Mouse (Mus musculus) forebrain, embryonic 14.5 days (tissue): ENCODE results near the gene Arhgap20. TPM values are rescaled to one million over a fixed set of nuclear protein-coding genes. Genes with fewer than 3 reads are reported as not detected.

Source experiments
- ATAC-seq: fragments of 200-750 bp; cut with Nextera tagmentation; 2 replicates; pipeline ENCODE4 v1.8.0; 2017; ENCODE audit warnings: mild to moderate bottlenecking, moderate library complexity
- DNase-seq: peaks from one replicate; pipeline ENCODE4 v3.0.0-alpha.2; 2015; ENCODE audit warnings: low spot score
- H3K27ac ChIP-seq: fragments of 300-500 bp; sonication (generic); 2 replicates; pipeline ENCODE4 v1.5.1; 2014; ENCODE audit warnings: low read depth, mild to moderate bottlenecking, control low read depth, low read length, moderate library complexity
- H3K27me3 ChIP-seq: fragments of 300-500 bp; sonication (generic); replicated peaks from 2 replicates; pipeline ENCODE4 v1.6.1; 2014; ENCODE audit warnings: low read length, control low read depth, mixed read lengths; ENCODE audit not compliant: control insufficient read depth, insufficient read depth
- H3K36me3 ChIP-seq: fragments of 300-500 bp; sonication (generic); 2 replicates; pipeline ENCODE4 v1.6.1; 2014; ENCODE audit warnings: low read length, control low read depth; ENCODE audit not compliant: control insufficient read depth, insufficient read depth
- H3K4me1 ChIP-seq: fragments of 300-500 bp; sonication (generic); 2 replicates; pipeline ENCODE4 v1.6.1; 2014; ENCODE audit warnings: antibody characterized with exemption, low read length, control low read depth; ENCODE audit not compliant: control insufficient read depth, insufficient read depth
- H3K4me2 ChIP-seq: fragments of 300-500 bp; sonication (generic); 2 replicates; pipeline ENCODE4 v1.6.1; 2014; ENCODE audit warnings: mild to moderate bottlenecking, control low read depth, low read length
- H3K4me3 ChIP-seq: fragments of 300-500 bp; sonication (generic); 2 replicates; pipeline ENCODE4 v1.5.1; 2014; ENCODE audit warnings: low read depth, low read length, control low read depth
- H3K9ac ChIP-seq: fragments of 300-500 bp; sonication (generic); 2 replicates; pipeline ENCODE4 v1.6.1; 2014; ENCODE audit warnings: mild to moderate bottlenecking, low read length, control low read depth, moderate library complexity
- H3K9me3 ChIP-seq: fragments of 300-500 bp; sonication (generic); replicated peaks from 2 replicates; pipeline ENCODE4 v1.6.1; 2016; ENCODE audit warnings: low read length, control low read depth, mixed read lengths; ENCODE audit not compliant: control insufficient read depth
- WGBS: fragments of 180-500 bp; shearing (Covaris S2); extraction: QIAGEN DNeasy Blood & Tissue Kit; methylation state at CpG from one replicate; pipeline ENCODE4 v1.1.7; 2014; 5-methylcytosine and 5-hydroxymethylcytosine counted together
- polyA plus RNA-seq: library from polyadenylated mRNA; unstranded; fragments of >200 nt; fragmentation: Nextera tagmentation; extraction: Ambion mirVana; gene quantifications from 2 replicates; pipeline ENCODE4 v1.2.1, GENCODE M21; 2014

Arhgap20 gene
- polyA plus RNA-seq, result 6.6 and 12.2 TPM in 2 replicates

DNA sequence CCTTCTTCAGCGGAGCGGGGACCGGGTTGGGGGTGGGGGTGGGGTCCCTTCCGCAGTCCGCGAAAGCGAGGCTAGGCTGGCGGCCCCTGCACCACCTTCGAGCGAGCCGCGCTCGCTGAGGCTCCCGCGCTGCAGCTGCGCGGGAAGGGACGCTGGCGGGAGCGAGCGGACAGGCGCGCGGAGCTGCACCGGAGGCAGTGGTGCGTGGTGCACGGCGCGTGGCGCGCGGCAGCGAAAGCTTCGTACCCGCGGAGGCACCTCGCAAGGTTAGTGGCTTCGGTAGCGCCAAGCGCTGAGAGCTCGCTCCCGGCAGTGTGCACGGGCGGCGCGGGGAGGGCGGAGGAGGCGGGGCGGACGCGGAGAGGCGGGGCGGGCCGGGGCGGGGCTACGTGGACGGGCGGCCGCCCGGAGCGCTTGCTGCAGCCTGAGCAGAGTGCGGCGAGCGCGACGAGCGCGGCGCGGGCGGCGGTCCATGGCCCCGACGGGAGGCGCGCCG, at the start of gene Arhgap20:
TSS of gene Arhgap20 (plus strand) at position 417 of the 496 bp plus-strand sequence.
- Histone ChIP-seq H3K36me3 (no peaks in the 10 kb centered on the region), H3K9ac (peak within 1 kb of the TSS; percentile 71), H3K9me3 (no peaks in the 10 kb centered on the region), H3K4me3 (peak within 1 kb of the TSS; percentile 65), H3K4me1 (peaks cover 6% of the 10 kb centered on the region; the same call in 1 of the 2 replicates), H3K27ac (peak within 1 kb of the TSS; percentile 77), H3K27me3 (0 out of 2 replicates have a peak, but pooled peaks cover 5% of the 10 kb centered on the region), H3K4me2 (peak within 1 kb of the TSS; percentile 82)
- DNase-seq (peak; percentile 91), ATAC-seq (peak; percentile 96)
- whole genome bisulfite sequencing, result 0% methylated on average over 49 of the region's 77 CpGs

DNA sequence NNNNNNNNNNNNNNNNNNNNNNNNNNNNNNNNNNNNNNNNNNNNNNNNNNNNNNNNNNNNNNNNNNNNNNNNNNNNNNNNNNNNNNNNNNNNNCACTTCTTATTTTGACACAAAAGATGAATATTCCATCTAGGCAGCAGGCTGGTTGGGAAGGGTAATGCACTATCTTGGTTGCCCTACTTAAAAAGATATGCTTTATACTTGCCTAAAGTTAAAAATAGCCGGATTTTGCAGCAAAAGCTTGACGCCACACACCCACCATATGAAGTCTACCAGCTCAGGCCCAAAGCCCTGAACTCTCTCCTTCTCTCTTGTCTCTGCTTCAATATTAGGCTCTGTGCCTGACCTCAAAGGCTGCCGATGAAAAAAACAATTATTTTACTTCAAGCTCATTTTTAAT, 46.3 kb upstream of the Arhgap20 start:
- no peak for DNase-seq
- 97% methylated on average over 3 of the region's 3 CpGs for WGBS
- no peak overlapping the region for H3K27ac ChIP-seq

DNA sequence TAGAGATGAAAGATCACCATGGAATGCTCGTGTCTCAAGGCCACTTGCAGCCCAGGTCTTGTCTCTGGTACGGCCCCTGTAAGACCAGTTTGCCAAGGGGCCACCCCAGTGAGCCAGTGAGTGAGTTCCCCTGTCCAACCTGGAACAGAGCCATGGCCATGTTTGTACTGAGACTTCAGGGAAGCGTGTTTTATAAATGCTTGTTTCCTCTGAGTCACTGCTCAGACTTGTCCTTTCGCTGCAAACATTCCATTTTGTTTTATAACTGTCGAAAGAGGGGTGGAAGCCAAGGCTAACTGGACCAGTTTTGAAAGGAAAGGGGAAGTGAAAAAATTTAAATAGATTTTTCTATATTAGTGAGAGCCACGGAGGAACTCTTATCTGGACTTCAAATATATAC, 37.2 kb upstream of the Arhgap20 start:
- H3K9me3 ChIP-seq, result no peaks in the 10 kb centered on the region
- H3K9ac ChIP-seq, result no peak overlapping the region
- H3K4me2 ChIP-seq, result no peak overlapping the region
- 61% methylated on average over 6 of the region's 6 CpGs for WGBS
- H3K4me3 ChIP-seq, result no peak overlapping the region
- H3K36me3 ChIP-seq, result no peaks in the 10 kb centered on the region
- DNase-seq (no peak), ATAC-seq (no peak)
- no peaks in the 10 kb centered on the region for H3K4me1 ChIP-seq
- no peaks in the 10 kb centered on the region for H3K27me3 ChIP-seq
- no peak overlapping the region for H3K27ac ChIP-seq

More for the DNA sequence above, 46.3 kb upstream of the Arhgap20 start:
- Histone ChIP-seq H3K36me3 (no peaks in the 10 kb centered on the region), H3K27me3 (no peaks in the 10 kb centered on the region), H3K9me3 (no peaks in the 10 kb centered on the region), H3K4me2 (no peak overlapping the region), H3K4me1 (no peaks in the 10 kb centered on the region), H3K9ac (no peak overlapping the region), H3K4me3 (no peak overlapping the region)
- no peak for ATAC-seq

DNA sequence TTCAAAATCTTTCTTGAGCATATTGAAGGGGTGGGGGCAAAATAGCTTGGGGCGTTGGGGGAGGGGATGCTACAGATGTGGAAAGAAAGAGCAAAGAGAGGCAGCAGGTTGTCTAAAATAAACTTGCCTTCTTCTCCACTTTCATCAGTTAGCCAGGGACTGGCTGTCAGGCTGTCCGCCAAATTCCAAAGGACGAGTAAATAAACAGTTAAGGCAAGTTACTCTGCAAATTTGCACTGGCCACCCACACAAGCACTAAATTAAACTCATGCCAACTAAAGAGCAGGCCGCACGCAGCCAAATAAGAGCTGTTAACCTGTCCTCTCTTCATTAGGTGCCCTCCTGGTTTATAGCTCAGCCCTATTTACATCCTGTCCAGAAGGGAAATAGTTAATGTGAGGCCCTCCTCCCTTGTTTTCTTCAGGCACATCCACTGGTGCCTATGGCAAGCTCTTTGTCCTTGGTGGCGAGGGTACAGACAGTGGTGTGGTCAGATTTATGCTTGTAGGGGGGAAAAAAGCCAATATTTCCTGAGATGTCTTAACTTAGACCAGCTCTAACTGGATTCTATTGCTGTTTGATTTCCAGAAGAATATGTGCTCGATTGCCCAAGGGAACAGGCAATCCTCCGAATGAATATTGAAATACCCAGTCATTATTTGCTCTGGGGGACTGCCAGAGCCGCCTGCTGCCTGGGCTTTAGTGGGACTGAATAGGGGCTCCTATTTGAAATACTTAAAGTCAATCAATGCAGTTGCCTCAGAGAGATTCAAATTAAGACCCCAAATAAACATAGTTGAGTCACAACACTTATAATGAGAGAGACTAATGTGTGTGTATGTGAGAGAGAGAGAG, 29.7 kb upstream of the Arhgap20 start:
- Histone ChIP-seq H3K27me3 (no peaks in the 10 kb centered on the region), H3K4me1 (peaks cover 19% of the 10 kb centered on the region), H3K27ac (peak overlapping the region; percentile 44), H3K36me3 (no peaks in the 10 kb centered on the region), H3K4me3 (no peak overlapping the region), H3K9me3 (no peaks in the 10 kb centered on the region), H3K9ac (peak overlapping the region; percentile 32; the same call in 1 of the 2 replicates), H3K4me2 (peak overlapping the region; percentile 16; the same call in 1 of the 2 replicates)
- ATAC-seq (peak; percentile 75), DNase-seq (peak; percentile 72)
- WGBS, result 35% methylated on average over 9 of the region's 9 CpGs

DNA sequence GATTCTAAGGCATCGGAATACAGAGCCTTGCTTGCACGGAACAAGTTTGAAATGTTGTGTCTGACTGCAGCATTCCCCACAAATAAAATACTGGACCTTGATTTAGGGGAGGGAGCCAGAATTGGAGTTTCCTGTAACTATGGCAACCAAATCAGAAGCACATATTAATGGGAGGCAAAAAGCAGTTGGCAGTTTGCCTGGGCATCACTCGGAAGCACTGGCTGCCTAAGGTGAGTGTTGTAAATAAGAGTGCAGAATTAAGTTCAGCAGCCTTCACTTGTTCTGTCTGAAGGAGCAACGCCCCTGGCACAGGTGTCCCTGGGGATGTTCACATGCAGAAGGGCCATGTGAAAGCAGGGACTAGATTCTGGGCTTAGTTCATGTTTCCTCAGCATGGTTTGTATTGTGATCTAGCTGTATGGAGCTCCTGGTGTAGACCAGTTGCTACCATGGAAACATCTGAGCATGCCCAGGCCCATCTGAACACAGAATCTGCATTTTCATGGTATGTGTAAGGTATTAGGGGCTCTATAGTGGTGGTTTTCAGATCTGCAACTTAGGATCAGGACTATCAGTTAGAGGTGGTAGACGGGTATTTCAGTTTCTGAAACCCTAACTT, 28.3 kb upstream of the Arhgap20 start:
- no peak overlapping the region for H3K4me2 ChIP-seq
- peak; percentile 81 for DNase-seq
- H3K9me3 ChIP-seq, result no peaks in the 10 kb centered on the region
- H3K9ac ChIP-seq, result no peak overlapping the region
- no peak overlapping the region for H3K4me3 ChIP-seq
- no peaks in the 10 kb centered on the region for H3K27me3 ChIP-seq
- H3K36me3 ChIP-seq, result no peaks in the 10 kb centered on the region
- peak; percentile 66 for ATAC-seq
- 50% methylated on average over 5 of the region's 5 CpGs for WGBS
- H3K27ac ChIP-seq, result no peak overlapping the region
- peaks cover 19% of the 10 kb centered on the region for H3K4me1 ChIP-seq

DNA sequence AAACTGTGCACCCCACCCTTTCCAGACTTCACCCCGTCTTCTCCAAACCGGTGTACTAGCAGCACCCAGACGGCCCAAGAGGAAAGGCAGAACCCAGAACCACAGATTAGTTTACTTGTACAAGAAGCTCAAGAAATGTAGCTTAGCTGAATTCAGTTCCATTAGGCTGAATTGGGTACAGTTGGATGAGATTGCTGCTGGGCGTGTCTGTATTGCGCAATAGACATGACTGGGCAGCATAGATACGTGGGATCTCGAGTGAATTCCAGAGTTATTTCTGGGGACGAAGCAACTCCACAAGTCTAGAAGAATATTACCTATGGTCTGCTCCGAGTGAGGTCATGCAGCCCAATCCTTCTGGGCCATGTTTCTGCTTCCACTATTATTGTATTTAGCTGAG, 26.8 kb upstream of the Arhgap20 start:
- WGBS, result 93% methylated on average over 9 of the region's 9 CpGs

DNA sequence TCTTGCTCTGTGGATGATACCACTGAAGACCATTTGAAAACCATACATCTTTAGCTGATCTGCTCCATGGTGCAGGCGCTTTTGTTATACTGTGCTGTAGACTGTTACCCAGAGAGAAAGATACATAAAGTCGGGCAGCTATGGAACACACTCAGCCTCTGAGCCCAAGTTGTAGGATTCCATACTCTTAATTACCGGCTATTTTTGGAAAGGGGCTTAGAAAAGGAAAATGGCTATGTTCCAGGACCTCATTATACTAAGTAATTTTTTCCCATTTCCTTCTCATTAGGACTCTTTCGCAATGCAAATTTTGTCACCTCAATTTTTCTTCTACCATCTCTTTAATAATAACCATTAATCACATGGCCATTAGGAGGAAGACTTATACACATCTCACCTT, 25.3 kb upstream of the Arhgap20 start:
- 47% methylated on average over 4 of the region's 4 CpGs for WGBS
- no peaks in the 10 kb centered on the region for H3K36me3 ChIP-seq
- H3K4me3 ChIP-seq, result no peak overlapping the region
- no peak overlapping the region for H3K27ac ChIP-seq
- H3K4me1 ChIP-seq, result peaks cover 19% of the 10 kb centered on the region
- H3K9me3 ChIP-seq, result no peaks in the 10 kb centered on the region
- no peaks in the 10 kb centered on the region for H3K27me3 ChIP-seq
- H3K9ac ChIP-seq, result no peak overlapping the region
- ATAC-seq (no peak), DNase-seq (peak; percentile 58)
- H3K4me2 ChIP-seq, result no peak overlapping the region

More for the DNA sequence above, 26.8 kb upstream of the Arhgap20 start:
- Histone ChIP-seq H3K4me2 (no peak overlapping the region), H3K4me3 (no peak overlapping the region), H3K27ac (no peak overlapping the region), H3K9ac (no peak overlapping the region), H3K27me3 (no peaks in the 10 kb centered on the region), H3K4me1 (peaks cover 19% of the 10 kb centered on the region), H3K9me3 (no peaks in the 10 kb centered on the region), H3K36me3 (no peaks in the 10 kb centered on the region)
- DNase-seq, result no peak
- ATAC-seq, result no peak

DNA sequence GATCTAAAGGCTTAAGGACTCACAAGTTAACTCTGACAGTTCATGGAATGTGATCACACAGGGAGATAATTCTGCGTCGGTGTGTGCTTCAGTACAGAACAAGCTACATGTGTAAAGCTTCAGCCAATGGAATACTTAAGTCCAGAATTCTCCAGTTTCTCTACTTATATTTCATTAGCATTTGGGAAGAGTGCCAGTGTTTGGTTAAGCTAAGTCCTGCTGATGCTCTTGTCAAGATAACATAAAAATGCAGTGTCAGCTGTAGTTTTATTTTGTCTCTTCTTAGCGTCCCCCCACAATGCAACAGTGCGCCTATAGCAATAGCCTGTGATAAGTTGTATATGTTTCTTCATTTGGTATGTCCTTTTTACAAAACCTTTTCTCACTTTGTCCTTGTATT, 15.0 kb upstream of the Arhgap20 start:
- Histone ChIP-seq H3K9me3 (no peaks in the 10 kb centered on the region), H3K4me3 (no peak overlapping the region), H3K36me3 (no peaks in the 10 kb centered on the region), H3K9ac (no peak overlapping the region), H3K4me1 (no peaks in the 10 kb centered on the region), H3K27ac (no peak overlapping the region), H3K4me2 (no peak overlapping the region), H3K27me3 (no peaks in the 10 kb centered on the region)
- DNase-seq (no peak), ATAC-seq (no peak)
- 89% methylated on average over 4 of the region's 4 CpGs for WGBS
